Mouse (Mus musculus): ENCODE results near the gene Shld2.

DNA sequence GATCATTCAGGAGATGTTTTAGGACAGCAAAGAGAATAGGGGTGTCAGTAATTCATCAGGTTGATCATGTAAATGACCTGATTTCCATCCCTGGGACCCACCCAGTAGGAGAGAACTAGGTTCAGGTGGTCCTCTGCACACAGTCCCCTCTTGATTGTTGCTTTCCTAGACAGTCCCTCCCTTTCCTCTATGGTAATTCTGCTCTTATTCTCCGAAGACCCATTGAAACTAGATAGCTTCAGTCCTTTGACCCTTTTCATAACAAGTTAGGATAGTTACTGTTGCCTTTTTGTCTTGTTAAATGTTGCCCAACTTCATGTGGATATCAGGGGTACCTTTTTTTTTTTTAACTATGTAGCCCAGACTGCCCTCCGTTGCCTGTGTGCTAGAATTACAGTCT, 6.1 kb upstream of the Shld2 start:
- TF ChIP-seq CTCF (IDR thresholded peaks at IDR 0.05; ENCODE audit: low read depth, low read length) (no peak), POLR2A (IDR thresholded peaks at IDR 0.05; ENCODE audit: insufficient read depth, low read length) (no peak), EP300 (IDR thresholded peaks at IDR 0.05; ENCODE audit: insufficient read depth, low read depth, low read length) (no peak)

Measured in ES-Bruce4 (cell line).